In genomic region chr5:103931924-103932323, GRCm38 (mm10) we compare ENCODE assay signal across 13 mouse cellular contexts. TPM values are rescaled to one million over a fixed set of nuclear protein-coding genes. Genes with fewer than 3 reads are reported as not detected.
"Had no signal": no experiment of that assay in that cellular context is flagged by ENCODE, and none has a peak within 500 bp of the region (broad histone marks: within the 10 kb centered on the region; RNA-seq: fewer than 3 reads in every experiment).

No protein-coding gene starts in this region.

RNA-seq across cellular contexts. Expression of gene Hsd17b13, which starts 45.3 kb away (rescaled TPM):
- total RNA-seq: heart, postnatal 10 days; heart, postnatal 14 days; heart, postnatal 25 days; heart, postnatal 36 days; hematopoietic stem cell, adult 5-6 weeks; hindbrain, postnatal 0 days; layer of hippocampus, adult 18-20 months; layer of hippocampus, adult 2 months; layer of hippocampus, adult 8-10 months; layer of hippocampus, postnatal 10 days; layer of hippocampus, postnatal 14 days; layer of hippocampus, postnatal 25 days; layer of hippocampus, postnatal 36 days had no signal
